Mouse (Mus musculus): Measurements from ENCODE around the gene Asxl1.
A peak's percentile ranks its signal among the peaks of the same experiment; 100 is the strongest.

Gene Asxl1

GRCm38 (mm10) chr2:153345454-153346220 lies at the start of gene Asxl1:
Gene Asxl1 (plus strand): TSS chr2:153345829.
- DNase-seq (ENCODE audit: low read depth) = peak; percentile 96

GRCm38 (mm10) chr2:153297771-153298170 lies 47.9 kb upstream of the Asxl1 start:
- DNase-seq (ENCODE audit: low read depth) = no peak

- no peak for DNase-seq (ENCODE audit: low read depth)
Measured at GRCm38 (mm10) chr2:153298460-153298859, 47.2 kb upstream of the Asxl1 start.

- DNase-seq (ENCODE audit: low read depth) = peak; percentile 34
Measured at GRCm38 (mm10) chr2:153298863-153299262, 46.8 kb upstream of the Asxl1 start.

- DNase-seq (ENCODE audit: low read depth) = no peak
Measured at GRCm38 (mm10) chr2:153301123-153301522, 44.5 kb upstream of the Asxl1 start.

- DNase-seq (ENCODE audit: low read depth) = no peak
Measured at GRCm38 (mm10) chr2:153305240-153305639, 40.4 kb upstream of the Asxl1 start.

- DNase-seq (ENCODE audit: low read depth) = no peak
Measured at GRCm38 (mm10) chr2:153308586-153308985, 37.0 kb upstream of the Asxl1 start.

GRCm38 (mm10) chr2:153309106-153309505 lies 36.5 kb upstream of the Asxl1 start:
- no peak for DNase-seq (ENCODE audit: low read depth)

- no peak for DNase-seq (ENCODE audit: low read depth)
Measured at GRCm38 (mm10) chr2:153310228-153310627, 35.4 kb upstream of the Asxl1 start.

GRCm38 (mm10) chr2:153312884-153313283 lies 32.7 kb upstream of the Asxl1 start:
- no peak for DNase-seq (ENCODE audit: low read depth)

- DNase-seq (ENCODE audit: low read depth) = no peak
Measured at GRCm38 (mm10) chr2:153318408-153318807, 27.2 kb upstream of the Asxl1 start.

GRCm38 (mm10) chr2:153319036-153319643 lies 26.5 kb upstream of the Asxl1 start:
- no peak for DNase-seq (ENCODE audit: low read depth)

GRCm38 (mm10) chr2:153325706-153326376 lies 19.8 kb upstream of the Asxl1 start:
- no peak for DNase-seq (ENCODE audit: low read depth)

GRCm38 (mm10) chr2:153332271-153332670 lies 13.4 kb upstream of the Asxl1 start:
- no peak for DNase-seq (ENCODE audit: low read depth)

- no peak for DNase-seq (ENCODE audit: low read depth)
Measured at GRCm38 (mm10) chr2:153332981-153333380, 12.6 kb upstream of the Asxl1 start.

GRCm38 (mm10) chr2:153333822-153334232 lies 11.8 kb upstream of the Asxl1 start:
- DNase-seq (ENCODE audit: low read depth) = no peak

- DNase-seq (ENCODE audit: low read depth) = no peak
Measured at GRCm38 (mm10) chr2:153334281-153334680, 11.3 kb upstream of the Asxl1 start.

GRCm38 (mm10) chr2:153336117-153336516 lies 9.5 kb upstream of the Asxl1 start:
- peak; percentile 37 for DNase-seq (ENCODE audit: low read depth)

- DNase-seq (ENCODE audit: low read depth) = no peak
Measured at GRCm38 (mm10) chr2:153338361-153339350, 7.0 kb upstream of the Asxl1 start.

- no peak for DNase-seq (ENCODE audit: low read depth)
Measured at GRCm38 (mm10) chr2:153342166-153342565, 3.5 kb upstream of the Asxl1 start.

GRCm38 (mm10) chr2:153342602-153343001 lies 3.0 kb upstream of the Asxl1 start:
- no peak for DNase-seq (ENCODE audit: low read depth)

- DNase-seq (ENCODE audit: low read depth) = no peak
Measured at GRCm38 (mm10) chr2:153343191-153343590, 2.4 kb upstream of the Asxl1 start.
